Mouse (Mus musculus) lung, adult 2 months (tissue): ENCODE results near the gene Lhx4.

Source experiments
- CTCF ChIP-seq: fragments of 200-500 bp; IDR thresholded peaks from 2 replicates; pipeline ENCODE4 v1.5.1; 2011; ENCODE audit warnings: mild to moderate bottlenecking, low read length, control low read depth; ENCODE audit not compliant: insufficient read depth
- POLR2A ChIP-seq: fragments of 200-500 bp; IDR thresholded peaks from 2 replicates; pipeline ENCODE4 v1.6.1; 2011; ENCODE audit warnings: low read depth, mild to moderate bottlenecking, control low read depth, low read length, borderline replicate concordance; ENCODE audit errors: extremely low read depth

GRCm38 (mm10) chr1:155693443-155693842, 58.0 kb downstream of the Lhx4 start:
- TF ChIP-seq POLR2A, result no peak
- no peak for TF ChIP-seq CTCF
